Comparison of ENCODE assay signal across 8 mouse cellular contexts in the genomic region with DNA sequence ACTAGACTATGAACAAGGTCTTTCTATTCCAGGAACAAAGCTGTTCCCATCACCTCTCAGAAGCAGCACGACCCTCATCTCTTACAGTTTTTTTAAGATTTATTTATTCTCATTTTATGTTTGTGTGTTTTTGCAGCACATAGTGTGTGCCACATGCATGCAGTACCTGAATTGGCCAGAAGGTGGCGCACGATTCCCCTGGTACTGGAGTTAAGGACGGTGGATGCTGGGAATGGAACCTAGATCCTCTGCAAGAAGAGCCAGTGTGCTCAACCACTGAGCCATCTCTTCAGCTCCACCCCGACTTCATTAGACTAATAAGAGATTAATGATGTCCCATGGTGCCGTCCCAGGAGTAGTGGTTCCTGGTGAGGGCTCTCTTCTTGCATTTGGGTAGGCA. TPM values are rescaled to one million over a fixed set of nuclear protein-coding genes. Genes with fewer than 3 reads are reported as not detected.
DNase-seq lines count a peak whose midpoint lies in the region; ATAC-seq and TF ChIP-seq lines count a peak whose summit lies in the region.

No protein-coding gene starts in this region.

- WGBS in liver, adult 2 months = 44% methylated on average over 6 of the region's 6 CpGs
- 27% methylated on average over 6 of the region's 6 CpGs for WGBS in liver, embryonic 12.5 days (ENCODE audit: insufficient replicate concordance)
- WGBS in spleen, adult 2 months = 48% methylated on average over 6 of the region's 6 CpGs

- DNase-seq in cerebellum, adult 18-20 months = peak; percentile 13 to 38
- DNase-seq in cerebellum, adult 11-12 months = no peak
- DNase-seq in liver, adult 2 months (ENCODE audit: extremely low read depth, low read depth, low spot score) = peak; percentile 26
- DNase-seq in brain, embryonic 14.5 days (ENCODE audit: low read depth) = no peak
- DNase-seq in kidney, postnatal 14 days = peak; percentile 11
- DNase-seq in spleen, adult 2 months (ENCODE audit: low read depth in 1 of 2, low spot score in 2 of 2) = peak; percentile 4 to 24
- no peak for DNase-seq in layer of hippocampus, adult 9-11 months

- H3K4me1 ChIP-seq in liver, adult 2 months (ENCODE audit: control insufficient read depth, insufficient read depth, low read length) = no peaks in the 10 kb centered on the region; the same call in 1 of the 2 replicates
- no peaks in the 10 kb centered on the region for H3K4me1 ChIP-seq in liver, embryonic 12.5 days
- no peaks in the 10 kb centered on the region for H3K4me1 ChIP-seq in spleen, adult 2 months (ENCODE audit: control insufficient read depth, insufficient read depth, insufficient read length)

- no peak overlapping the region for H3K9ac ChIP-seq in liver, adult 2 months (ENCODE audit: low read depth, low read length)
- no peak overlapping the region for H3K9ac ChIP-seq in liver, embryonic 12.5 days

- H3K36me3 ChIP-seq in liver, adult 2 months (ENCODE audit: control insufficient read depth, insufficient read depth, low read length) = no peaks in the 10 kb centered on the region
- no peaks in the 10 kb centered on the region for H3K36me3 ChIP-seq in liver, embryonic 12.5 days
- no peaks in the 10 kb centered on the region for H3K36me3 ChIP-seq in spleen, adult 2 months (ENCODE audit: control insufficient read depth, insufficient read depth, low read length)

- no peak for ATAC-seq in liver, embryonic 12.5 days

- TF ChIP-seq POLR2A in liver, adult 2 months (IDR thresholded peaks at IDR 0.05; ENCODE audit: extremely low read depth, insufficient read depth, low read length) = no peak
- TF ChIP-seq POLR2A in brain, embryonic 14.5 days (IDR thresholded peaks at IDR 0.05; ENCODE audit: borderline replicate concordance, extremely low read depth, insufficient read depth, insufficient read length, poor library complexity, severe bottlenecking) = no peak
- TF ChIP-seq POLR2A in spleen, adult 2 months (IDR thresholded peaks at IDR 0.05; ENCODE audit: low read depth, low read length) = no peak

- H3K27ac ChIP-seq in liver, adult 2 months (replicated peaks; ENCODE audit: insufficient read depth, low read depth, low read length) = no peak overlapping the region
- no peak overlapping the region for H3K27ac ChIP-seq in liver, embryonic 12.5 days
- no peak overlapping the region for H3K27ac ChIP-seq in spleen, adult 2 months (ENCODE audit: insufficient read depth, low read length)

- H3K4me3 ChIP-seq in liver, adult 2 months (ENCODE audit: insufficient read depth, low read depth, low read length) = no peak overlapping the region
- no peak overlapping the region for H3K4me3 ChIP-seq in liver, embryonic 12.5 days
- H3K4me3 ChIP-seq in spleen, adult 2 months (ENCODE audit: extremely low read depth, insufficient read depth, insufficient read length) = no peak overlapping the region

- H3K79me2 ChIP-seq in liver, adult 2 months (ENCODE audit: control insufficient read depth, insufficient read depth, low read length) = no peaks in the 10 kb centered on the region

- TF ChIP-seq CTCF in liver, adult 2 months (IDR thresholded peaks at IDR 0.05; ENCODE audit: low read depth, low read length) = peak; percentile 85
- peak; percentile 63 for TF ChIP-seq CTCF in brain, embryonic 14.5 days (IDR thresholded peaks at IDR 0.05; ENCODE audit: borderline replicate concordance, extremely low read depth, insufficient read depth, insufficient read length)
- peak; percentile 58; the same call in 1 of the 2 replicates for TF ChIP-seq CTCF in spleen, adult 2 months (IDR thresholded peaks at IDR 0.05; ENCODE audit: extremely low read depth, insufficient read depth, insufficient read length, insufficient replicate concordance)

- no peaks in the 10 kb centered on the region for H3K9me3 ChIP-seq in liver, embryonic 12.5 days (replicated peaks)

- no peak overlapping the region for H3K4me2 ChIP-seq in liver, embryonic 12.5 days

- no peaks in the 10 kb centered on the region for H3K27me3 ChIP-seq in liver, adult 2 months (ENCODE audit: control insufficient read depth, insufficient read depth, low read length)
- H3K27me3 ChIP-seq in liver, embryonic 12.5 days (replicated peaks) = no peaks in the 10 kb centered on the region
- H3K27me3 ChIP-seq in spleen, adult 2 months (ENCODE audit: control insufficient read depth, insufficient read depth, low read length) = no peaks in the 10 kb centered on the region

RNA-seq across cellular contexts. Expression of a gene that starts 29.2 kb away (rescaled TPM):
- total RNA-seq in liver, adult 2 months (2014; rRNA removed) = 5.0 and 5.6 TPM in 2 replicates
- 4.5 and 4.8 TPM in 2 replicates for polyA plus RNA-seq in liver, adult 2 months (2012; rRNA removed)
- polyA plus RNA-seq in liver, embryonic 12.5 days (2016; fragmentation: Nextera tagmentation; extraction: Ambion mirVana) = 1.4 and 2.6 TPM in 2 replicates
- polyA plus RNA-seq in brain, embryonic 14.5 days (2012; rRNA removed) = 3.9 and 7.6 TPM in 2 replicates
- polyA plus RNA-seq in spleen, adult 2 months (2012; rRNA removed) = 6.0 and 7.1 TPM in 2 replicates

Comparison
In these comparisons a context has a peak if more than half of its experiments do, and no peak if none do; other contexts are left out.
1. DNase-seq: peak in cerebellum, adult 18-20 months (2 of 2), liver, adult 2 months (single experiment), kidney, postnatal 14 days (single experiment) and spleen, adult 2 months (2 of 2); none in cerebellum, adult 11-12 months (single experiment), brain, embryonic 14.5 days (single experiment) and layer of hippocampus, adult 9-11 months (single experiment).
2. Peak in every context shown above with its lines, with median percentiles within 50 percentile points of each other: CTCF ChIP-seq.